ENCODE assay signal across 7 mouse cellular contexts in genomic region chr7:45369836-45370474, GRCm38 (mm10). TPM values are rescaled to one million over a fixed set of nuclear protein-coding genes. Genes with fewer than 3 reads are reported as not detected.
DNase-seq lines count a peak whose midpoint lies in the region; ATAC-seq and TF ChIP-seq lines count a peak whose summit lies in the region.

No protein-coding gene starts in this region.

- no peak for TF ChIP-seq CTCF in cortical plate, adult 2 months (IDR thresholded peaks at IDR 0.05; ENCODE audit: extremely low read depth, insufficient read depth, low read length)
- no peak for TF ChIP-seq CTCF in heart, postnatal 0 days (IDR thresholded peaks at IDR 0.05; ENCODE audit: low read depth)

- WGBS in heart, postnatal 0 days: 7% methylated on average over 52 of the region's 52 CpGs
- 7% methylated on average over 52 of the region's 52 CpGs for WGBS in midbrain, embryonic 11.5 days

- peaks cover 3% of the 10 kb centered on the region; the same call in 1 of the 2 replicates for H3K4me1 ChIP-seq in cortical plate, adult 2 months (ENCODE audit: control insufficient read depth, insufficient read depth, low read length)
- peaks cover 27% of the 10 kb centered on the region for H3K4me1 ChIP-seq in heart, postnatal 0 days (ENCODE audit: control insufficient read depth, insufficient read depth)
- peaks cover 25% of the 10 kb centered on the region for H3K4me1 ChIP-seq in midbrain, embryonic 11.5 days (ENCODE audit: control insufficient read depth, insufficient read depth, low read length)

- peak overlapping the region; percentile 88 for H3K4me2 ChIP-seq in heart, postnatal 0 days (ENCODE audit: low read depth, low read length)
- peak overlapping the region; percentile 83 for H3K4me2 ChIP-seq in midbrain, embryonic 11.5 days

- TF ChIP-seq EP300 in heart, postnatal 0 days (IDR thresholded peaks at IDR 0.05; ENCODE audit: low read depth): no peak

- H3K36me3 ChIP-seq in heart, postnatal 0 days (replicated peaks; ENCODE audit: control insufficient read depth, insufficient read depth, low read length): peaks cover 24% of the 10 kb centered on the region
- H3K36me3 ChIP-seq in midbrain, embryonic 11.5 days (ENCODE audit: control insufficient read depth, insufficient read depth, low read length): peaks cover 7% of the 10 kb centered on the region; the same call in 1 of the 2 replicates

- H3K9me3 ChIP-seq in heart, postnatal 0 days (replicated peaks; ENCODE audit: control insufficient read depth, low read length): no peaks in the 10 kb centered on the region
- no peaks in the 10 kb centered on the region for H3K9me3 ChIP-seq in midbrain, embryonic 11.5 days (ENCODE audit: control insufficient read depth, low read length)

- H3K27ac ChIP-seq in cortical plate, adult 2 months (ENCODE audit: insufficient read depth, low read length): peak overlapping the region; percentile 73
- H3K27ac ChIP-seq in heart, postnatal 0 days (ENCODE audit: low read depth): no peak overlapping the region
- no peak overlapping the region for H3K27ac ChIP-seq in midbrain, embryonic 11.5 days (ENCODE audit: low read depth, low read length)

- ATAC-seq in heart, postnatal 0 days (ENCODE audit: insufficient read depth, low read depth): no peak
- ATAC-seq in midbrain, embryonic 11.5 days (ENCODE audit: low FRiP score): no peak

- peak overlapping the region; percentile 90 for H3K4me3 ChIP-seq in cortical plate, adult 2 months (ENCODE audit: insufficient read depth, low read length)
- peak overlapping the region; percentile 51 for H3K4me3 ChIP-seq in heart, postnatal 0 days (ENCODE audit: low read depth, low read length)
- H3K4me3 ChIP-seq in midbrain, embryonic 11.5 days (ENCODE audit: low read depth, low read length): peak overlapping the region; percentile 45

- H3K27me3 ChIP-seq in heart, postnatal 0 days (ENCODE audit: control insufficient read depth, insufficient read depth, low read length): peaks cover 35% of the 10 kb centered on the region
- H3K27me3 ChIP-seq in midbrain, embryonic 11.5 days (ENCODE audit: control insufficient read depth, insufficient read depth, low read length): peaks cover 28% of the 10 kb centered on the region

- H3K9ac ChIP-seq in heart, postnatal 0 days (replicated peaks; ENCODE audit: low read depth, low read length): 0 out of 2 replicates have a peak overlapping the region, but pooled peaks have one; percentile 2
- H3K9ac ChIP-seq in midbrain, embryonic 11.5 days (ENCODE audit: low read length): peak overlapping the region; percentile 58

- peak; percentile 27 to 62 for DNase-seq in left cerebral cortex, adult 8-10 months (ENCODE audit: low spot score in 2 of 2)
- DNase-seq in left cerebral cortex, adult 11 months (ENCODE audit: low spot score): no peak
- peak; percentile 11 for DNase-seq in heart, postnatal 0 days (ENCODE audit: low spot score)
- no peak for DNase-seq in midbrain, embryonic 11.5 days (ENCODE audit: low spot score, missing footprints)
- no peak for DNase-seq in gastrocnemius, adult 8-10 months (ENCODE audit: low spot score in 2 of 2)
- DNase-seq in embryo, embryonic 11 days: no peak

- 0 out of 2 replicates have a peak, but pooled peaks have one; percentile 1 for TF ChIP-seq POLR2A in cortical plate, adult 2 months (IDR thresholded peaks at IDR 0.05; ENCODE audit: extremely low read depth, insufficient read depth, low read length)

RNA-seq across cellular contexts. Expression of gene Lin7b, which starts 0.4 kb away (rescaled TPM):
- 100 to 1,000 TPM; 139 to 172 (median 159) TPM for total RNA-seq in left cerebral cortex, adult 8-10 months (2022)
- 336 TPM in 2 replicates for polyA plus RNA-seq in cortical plate, adult 2 months (2012; rRNA removed)
- total RNA-seq in heart, postnatal 0 days (2014; rRNA removed; ENCODE audit: low replicate concordance): 0.46 TPM in 1 of 2 replicates, not detected in the other
- polyA plus RNA-seq in heart, postnatal 0 days (2015; fragmentation: Nextera tagmentation; extraction: Ambion mirVana): 2.2 and 2.3 TPM in 2 replicates
- polyA plus RNA-seq in midbrain, embryonic 11.5 days (2014; fragmentation: Nextera tagmentation; extraction: Ambion mirVana): 0.75 and 1.2 TPM in 2 replicates
- total RNA-seq in gastrocnemius, adult 8-10 months (2022): not detected

RNA-seq across cellular contexts. Expression of gene Ppfia3, which starts 3.1 kb away (rescaled TPM):
- total RNA-seq in left cerebral cortex, adult 8-10 months (2022): 100 to 1,000 TPM; 137 to 162 (median 150) TPM
- 164 and 167 TPM in 2 replicates for polyA plus RNA-seq in cortical plate, adult 2 months (2012; rRNA removed)
- 0.15 and 1.8 TPM in 2 replicates for total RNA-seq in heart, postnatal 0 days (2014; rRNA removed; ENCODE audit: low replicate concordance)
- polyA plus RNA-seq in heart, postnatal 0 days (2015; fragmentation: Nextera tagmentation; extraction: Ambion mirVana): 0.58 and 0.68 TPM in 2 replicates
- polyA plus RNA-seq in midbrain, embryonic 11.5 days (2014; fragmentation: Nextera tagmentation; extraction: Ambion mirVana): 7.7 and 8.1 TPM in 2 replicates
- under 1 TPM in 3 of 4 experiments, not detected in 1; 0.07 to 0.24 (median 0.09) TPM for total RNA-seq in gastrocnemius, adult 8-10 months (2022)

RNA-seq across cellular contexts. Expression of gene Snrnp70, which starts 25.6 kb away (rescaled TPM):
- total RNA-seq in left cerebral cortex, adult 8-10 months (2022): 100 to 1,000 TPM; 295 to 398 (median 356) TPM
- 720 and 793 TPM in 2 replicates for polyA plus RNA-seq in cortical plate, adult 2 months (2012; rRNA removed)
- total RNA-seq in heart, postnatal 0 days (2014; rRNA removed; ENCODE audit: low replicate concordance): 141 and 162 TPM in 2 replicates
- polyA plus RNA-seq in heart, postnatal 0 days (2015; fragmentation: Nextera tagmentation; extraction: Ambion mirVana): 79.7 and 80.3 TPM in 2 replicates
- polyA plus RNA-seq in midbrain, embryonic 11.5 days (2014; fragmentation: Nextera tagmentation; extraction: Ambion mirVana): 62.0 and 70.9 TPM in 2 replicates
- total RNA-seq in gastrocnemius, adult 8-10 months (2022): 10 to 100 TPM; 45.4 to 74.5 (median 59.9) TPM

RNA-seq across cellular contexts. Expression of gene Hrc, which starts 34.9 kb away (rescaled TPM):
- total RNA-seq in left cerebral cortex, adult 8-10 months (2022): 1 to 10 TPM in 1 of 4 experiments, under 1 TPM in 3; 0.26 to 1.1 (median 0.78) TPM
- polyA plus RNA-seq in cortical plate, adult 2 months (2012; rRNA removed): 0.35 and 0.55 TPM in 2 replicates
- 38.8 and 39.7 TPM in 2 replicates for total RNA-seq in heart, postnatal 0 days (2014; rRNA removed; ENCODE audit: low replicate concordance)
- polyA plus RNA-seq in heart, postnatal 0 days (2015; fragmentation: Nextera tagmentation; extraction: Ambion mirVana): 43.8 and 45.9 TPM in 2 replicates
- 0.11 and 0.19 TPM in 2 replicates for polyA plus RNA-seq in midbrain, embryonic 11.5 days (2014; fragmentation: Nextera tagmentation; extraction: Ambion mirVana)
- total RNA-seq in gastrocnemius, adult 8-10 months (2022): 100 to 1,000 TPM; 700 to 858 (median 833) TPM

RNA-seq across cellular contexts. Expression of gene Kcna7, which starts 35.5 kb away (rescaled TPM):
- under 1 TPM in 1 of 4 experiments, not detected in 3; 0.14 TPM for total RNA-seq in left cerebral cortex, adult 8-10 months (2022)
- not detected in 2 replicates for polyA plus RNA-seq in cortical plate, adult 2 months (2012; rRNA removed)
- total RNA-seq in heart, postnatal 0 days (2014; rRNA removed; ENCODE audit: low replicate concordance): 1.4 and 4.6 TPM in 2 replicates
- 0.42 and 0.54 TPM in 2 replicates for polyA plus RNA-seq in heart, postnatal 0 days (2015; fragmentation: Nextera tagmentation; extraction: Ambion mirVana)
- not detected in 2 replicates for polyA plus RNA-seq in midbrain, embryonic 11.5 days (2014; fragmentation: Nextera tagmentation; extraction: Ambion mirVana)
- 10 to 100 TPM; 78.8 to 94.6 (median 88.3) TPM for total RNA-seq in gastrocnemius, adult 8-10 months (2022)

Comparison
In these comparisons a context has a peak if more than half of its experiments do, and no peak if none do; other contexts are left out.
1. DNase-seq: peak in left cerebral cortex, adult 8-10 months (2 of 2) and heart, postnatal 0 days (single experiment); none in left cerebral cortex, adult 11 months (single experiment), midbrain, embryonic 11.5 days (single experiment), gastrocnemius, adult 8-10 months (0 of 2) and embryo, embryonic 11 days (single experiment).
2. RNA of gene Lin7b, which starts 0.4 kb away (total RNA-seq): 139 to 172 TPM in left cerebral cortex, adult 8-10 months; 0.46 TPM in heart, postnatal 0 days and not detected in gastrocnemius, adult 8-10 months; every median in the first group is over 10 times any median in the second.
3. RNA of gene Ppfia3, which starts 3.1 kb away (total RNA-seq): 137 to 162 TPM in left cerebral cortex, adult 8-10 months; 0.15 to 1.8 TPM in heart, postnatal 0 days and 0.07 to 0.24 TPM in gastrocnemius, adult 8-10 months; every median in the first group is over 10 times any median in the second.
4. Peak in every context shown above with its lines, with median percentiles within 50 percentile points of each other: H3K4me3 ChIP-seq.